Mouse (Mus musculus) spleen, embryonic (tissue): ENCODE measurements around the gene 4922502D21Rik.
"Not testable (repeated sequence)": the region's sequence is repeated elsewhere in the genome, so short reads cannot be mapped to it uniquely, and the experiment has no call there.

Experiments
- CTCF ChIA-PET: fragments of 350-600 bp; sonication (Branson Sonifier 250); formaldehyde crosslinking; loops from one replicate; lab custom pipeline; 2022; lab: Charles Lee

Gene 4922502D21Rik

GRCm38 (mm10) chr6:129331610-129332009 lies at the start of gene 4922502D21Rik:
Gene 4922502D21Rik, minus strand, starts transcription at chr6:129331796.
- CTCF ChIA-PET: interaction anchor here (1.2 to 2.0 kb wide), 2 partner anchors 28 to 34 kb away, joined by 4 to 5 read pairs; no protein-coding TSS in a partner anchor

GRCm38 (mm10) chr6:129380454-129380853 lies 48.9 kb upstream of the 4922502D21Rik start:
- CTCF ChIA-PET: no interaction called here

DNA sequence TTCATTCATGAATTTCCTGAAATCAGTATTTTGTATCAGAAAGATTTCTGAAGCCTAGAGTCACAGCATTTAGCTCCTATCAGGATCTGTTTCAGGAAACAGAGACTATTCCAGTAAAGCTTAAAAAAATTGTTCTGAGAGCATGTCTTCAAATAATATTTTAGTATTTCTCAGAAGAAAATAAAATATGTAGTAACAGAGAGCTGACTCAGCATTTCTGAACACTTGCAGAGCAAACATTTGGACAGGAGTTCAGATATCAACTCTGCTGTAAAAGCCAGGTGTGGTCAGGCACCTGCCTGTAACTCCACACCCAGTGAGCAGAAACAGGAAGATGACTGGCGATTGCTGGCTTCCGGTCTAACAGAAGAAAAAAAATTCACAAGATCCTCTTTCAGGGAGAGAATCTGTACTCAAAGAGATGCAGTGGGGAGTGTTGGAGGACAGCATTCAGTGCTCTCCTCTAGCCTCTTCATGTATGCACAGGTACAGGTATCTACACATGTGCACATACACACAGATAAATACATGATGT lies 43.4 kb upstream of the 4922502D21Rik start:
- CTCF ChIA-PET: no interaction called here

DNA sequence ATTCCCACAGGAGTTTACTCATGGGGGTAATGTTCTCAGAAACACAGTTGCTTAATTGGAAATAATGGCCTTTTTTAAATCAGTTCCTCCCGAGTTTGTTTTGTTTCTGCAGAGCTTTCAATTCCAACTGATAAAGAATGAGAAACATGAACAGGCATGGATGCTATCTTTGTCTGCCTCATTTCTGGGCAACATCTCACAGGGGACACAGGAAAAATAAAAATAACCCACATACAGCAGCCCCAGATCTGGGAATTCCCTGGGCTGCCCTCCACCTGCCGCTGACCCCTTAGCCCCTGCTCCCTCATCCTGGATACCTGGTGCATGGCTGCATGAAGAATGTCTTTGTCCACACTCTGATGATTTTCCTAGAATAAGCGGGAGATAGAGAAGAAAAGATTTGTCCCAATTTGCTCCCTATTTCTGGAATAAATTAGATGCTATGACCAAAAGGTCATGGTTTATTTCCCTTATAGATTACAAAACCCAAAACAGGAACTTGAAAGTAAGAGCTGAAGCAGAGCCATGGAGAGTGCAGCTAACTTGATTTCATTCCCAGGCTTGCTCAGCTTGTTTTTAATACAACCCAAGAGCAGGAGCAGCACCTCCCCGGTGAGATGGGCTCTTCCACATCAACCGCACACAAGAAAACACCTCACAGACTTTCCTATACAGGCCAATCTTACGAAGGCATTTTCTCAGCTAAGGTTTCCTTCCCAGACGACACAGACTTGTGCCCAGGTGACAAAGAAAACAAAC lies 38.0 kb upstream of the 4922502D21Rik start:
- CTCF ChIA-PET: no interaction called here

DNA sequence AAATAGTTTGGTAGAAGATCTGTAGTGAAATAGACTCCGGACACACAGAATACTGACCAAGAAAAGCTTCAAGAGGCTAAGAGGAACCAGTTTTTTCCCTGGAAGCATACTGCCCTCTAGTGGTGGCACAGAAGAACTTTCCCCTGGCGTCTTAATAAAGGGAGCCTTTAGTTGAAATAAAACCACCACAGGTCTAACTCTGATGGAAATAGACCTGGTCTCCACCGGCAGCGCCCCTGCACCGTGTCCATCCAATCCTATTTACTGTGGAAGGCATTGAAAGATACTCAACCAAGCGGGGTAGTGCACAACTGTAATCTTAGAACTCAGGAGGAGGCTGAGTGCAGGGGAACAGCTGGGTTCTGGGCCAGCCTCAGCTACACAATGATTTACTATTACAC lies 34.4 kb upstream of the 4922502D21Rik start:
- CTCF ChIA-PET: interaction anchor here (0.7 to 2.3 kb wide), 4 partner anchors 11 to 104 kb away, joined by 3 to 8 read pairs (median 4); partner anchors contain the start of gene 4922502D21Rik

DNA sequence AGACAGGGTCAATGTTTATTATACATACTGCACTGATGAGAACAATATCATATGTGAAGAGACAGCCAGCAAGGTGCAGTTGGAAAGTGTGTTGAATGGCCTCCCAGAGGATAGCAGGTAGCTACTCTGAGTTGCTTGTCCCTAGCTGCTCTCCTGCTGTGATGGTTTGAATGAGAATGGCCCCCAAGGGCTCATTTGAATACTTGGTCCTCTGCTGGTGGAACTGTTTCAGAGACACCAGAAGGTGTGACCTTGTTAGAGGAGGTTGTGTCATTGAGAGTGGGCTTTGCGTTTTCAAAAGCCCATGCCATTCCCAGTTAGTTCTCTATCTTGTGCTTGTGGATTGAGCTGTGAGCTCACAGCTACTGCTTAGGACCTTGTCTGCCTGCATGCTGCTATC lies 32.3 kb upstream of the 4922502D21Rik start:
- CTCF ChIA-PET: interaction anchor here (2.3 kb wide), 1 partner anchor 29 kb away, joined by 8 read pairs; no protein-coding TSS in a partner anchor

- CTCF ChIA-PET: interaction anchor here (0.8 kb wide), 1 partner anchor 27 kb away, joined by 4 read pairs; no protein-coding TSS in a partner anchor
These were observed 27.9 kb upstream of the 4922502D21Rik start for GRCm38 (mm10) chr6:129359515-129359914.

DNA sequence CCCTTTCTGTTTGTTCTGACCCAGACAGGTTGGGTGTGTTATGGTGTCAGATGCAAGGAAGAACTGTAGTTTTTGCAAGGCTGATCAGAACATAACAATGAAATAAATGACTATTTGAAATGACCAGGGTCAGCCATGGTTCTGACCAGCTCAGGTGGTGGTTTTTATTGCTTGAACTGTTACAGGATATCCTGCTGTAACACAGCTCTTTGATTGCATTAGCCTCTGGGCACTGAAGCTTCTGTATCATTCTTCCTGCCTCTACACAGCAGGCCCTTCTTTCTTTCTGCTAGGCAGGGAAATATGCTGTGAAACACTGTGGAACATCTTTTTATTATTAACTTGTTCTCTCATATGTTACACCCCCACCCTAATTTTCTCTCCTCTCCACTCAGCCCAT lies 24.8 kb upstream of the 4922502D21Rik start:
- CTCF ChIA-PET: no interaction called here

- CTCF ChIA-PET: no interaction called here
These were observed 24.2 kb upstream of the 4922502D21Rik start for GRCm38 (mm10) chr6:129355774-129356173.

- CTCF ChIA-PET: interaction anchor here (0.9 kb wide), 1 partner anchor 11 kb away, joined by 3 read pairs; no protein-coding TSS in a partner anchor
These were observed 19.5 kb upstream of the 4922502D21Rik start for GRCm38 (mm10) chr6:129351091-129351490.

- CTCF ChIA-PET: interaction anchor here (0.6 to 0.8 kb wide), 2 partner anchors 77 to 82 kb away, joined by 3 to 5 read pairs; no protein-coding TSS in a partner anchor
These were observed 18.1 kb upstream of the 4922502D21Rik start for GRCm38 (mm10) chr6:129349524-129350352.

DNA sequence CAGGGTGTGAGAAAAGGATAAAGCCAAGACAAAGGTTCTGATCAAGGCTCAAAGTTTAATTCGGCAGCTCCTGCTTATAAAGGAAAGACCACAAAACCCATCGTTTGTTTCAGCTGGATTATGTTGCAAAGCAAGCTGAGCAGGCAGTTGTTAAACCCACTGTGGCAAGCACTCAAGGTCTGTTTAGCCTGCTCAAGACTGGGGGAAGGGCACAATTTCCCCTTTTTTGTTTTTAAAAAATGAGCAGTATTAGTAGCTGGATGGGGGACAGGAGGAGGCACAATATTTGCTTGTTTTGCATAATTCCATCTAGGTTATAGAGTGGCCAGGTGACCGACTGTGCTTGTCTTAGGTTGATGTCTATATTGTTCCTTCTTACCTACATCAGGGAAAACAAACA lies 12.8 kb upstream of the 4922502D21Rik start:
- CTCF ChIA-PET: interaction anchor here (0.6 to 0.9 kb wide), 2 partner anchors 12 to 212 kb away, joined by 3 to 10 read pairs; no protein-coding TSS in a partner anchor

DNA sequence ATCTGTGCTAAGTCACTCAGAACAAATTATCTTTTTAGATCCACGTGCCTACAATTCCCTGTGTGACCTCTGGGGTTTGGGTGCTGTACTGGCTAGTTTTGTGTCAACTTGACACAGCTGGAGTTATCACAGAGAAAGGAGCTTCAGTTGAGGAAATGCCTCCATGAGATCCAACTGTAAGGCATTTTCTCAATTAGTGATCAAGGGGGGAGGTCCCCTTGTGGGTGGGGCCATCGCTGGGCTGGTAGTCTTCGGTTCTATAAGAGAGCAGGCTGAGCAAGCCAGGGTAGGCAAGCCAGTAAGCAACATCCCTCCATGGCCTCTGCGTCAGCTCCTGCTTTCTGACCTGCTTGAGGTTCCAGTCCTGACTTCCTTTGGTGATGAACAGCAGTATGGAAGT lies 10.8 kb upstream of the 4922502D21Rik start, which contains the start of gene Clec12a:
Gene Clec12a, plus strand, starts transcription at position 301 of the 400 bp plus-strand sequence.
- CTCF ChIA-PET: not testable (repeated sequence)

DNA sequence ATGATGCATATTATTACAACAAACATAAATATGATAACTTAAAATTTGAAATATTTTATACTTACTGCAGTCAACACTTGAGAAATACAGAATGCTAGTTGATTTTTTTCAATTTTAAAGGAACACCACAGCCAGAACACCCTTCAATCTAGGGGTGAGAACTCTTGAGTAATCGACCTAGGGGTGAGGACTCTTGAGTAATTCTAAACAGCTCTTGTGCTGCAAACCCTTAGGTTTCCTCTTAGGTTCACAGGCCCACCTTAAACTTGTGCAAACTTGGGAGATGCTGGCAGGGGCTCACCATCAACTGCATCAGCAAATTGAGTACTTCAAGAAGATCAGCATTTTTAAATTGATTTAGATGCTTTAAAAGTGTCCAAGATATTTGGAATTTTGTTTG lies 6.2 kb upstream of the 4922502D21Rik start:
- CTCF ChIA-PET: no interaction called here

DNA sequence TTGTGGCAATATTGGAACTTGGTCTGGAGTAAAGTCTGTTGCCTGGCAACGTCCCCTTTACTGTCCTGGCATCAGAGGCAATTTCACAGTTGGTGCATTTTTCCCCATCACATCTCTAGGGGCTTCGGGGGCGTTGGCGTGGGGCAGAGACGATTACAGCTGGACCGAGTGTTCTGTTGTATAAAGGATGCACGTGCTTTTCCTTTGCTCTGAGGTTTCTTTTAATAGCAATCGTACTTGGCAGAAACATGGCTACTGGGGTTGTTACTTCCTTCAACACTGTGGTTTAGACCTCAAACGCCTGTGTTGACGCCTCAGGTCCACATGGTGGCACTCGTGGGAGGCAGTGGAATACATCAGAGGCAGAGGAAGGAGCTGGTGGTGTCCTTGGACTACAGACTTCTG lies 2.1 kb upstream of the 4922502D21Rik start:
- CTCF ChIA-PET: interaction anchor here (0.6 to 1.4 kb wide), 3 partner anchors 8 to 31 kb away, joined by 4 to 8 read pairs (median 5); no protein-coding TSS in a partner anchor

DNA sequence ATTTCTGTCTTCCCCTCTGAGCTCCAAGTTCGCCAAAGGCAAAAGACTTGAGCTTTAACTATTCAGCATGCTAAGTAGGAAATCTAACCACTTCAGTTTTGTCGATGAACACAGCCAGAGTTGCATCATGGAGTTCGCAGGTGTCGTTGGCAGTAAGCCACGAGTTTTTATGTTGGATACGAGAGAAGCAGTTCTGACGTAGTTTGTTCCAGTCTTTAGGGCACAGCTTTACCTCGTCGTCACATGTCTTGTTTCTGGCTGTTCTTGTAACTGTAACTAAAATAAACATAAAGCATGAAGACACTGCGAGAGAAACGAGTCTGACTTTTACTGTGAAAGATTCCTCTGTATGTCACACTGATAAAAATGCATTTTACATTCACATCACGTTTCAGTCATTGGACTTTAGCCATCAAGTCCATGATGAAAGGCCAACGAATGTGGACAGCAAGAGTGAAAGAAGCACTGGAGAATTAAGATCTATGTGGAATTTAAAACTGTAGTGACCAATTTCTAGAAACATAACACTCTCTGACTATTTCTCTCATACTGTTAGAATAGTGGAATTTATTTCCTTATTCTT lies 4.9 kb downstream of the 4922502D21Rik start:
- CTCF ChIA-PET: interaction anchor here (0.9 to 1.1 kb wide), 3 partner anchors 46 to 66 kb away, joined by 3 to 4 read pairs (median 3); no protein-coding TSS in a partner anchor

GRCm38 (mm10) chr6:129326016-129326415 lies 5.6 kb downstream of the 4922502D21Rik start:
- CTCF ChIA-PET: interaction anchor here (1.1 kb wide), 2 partner anchors 47 to 66 kb away, joined by 3 to 4 read pairs; no protein-coding TSS in a partner anchor

DNA sequence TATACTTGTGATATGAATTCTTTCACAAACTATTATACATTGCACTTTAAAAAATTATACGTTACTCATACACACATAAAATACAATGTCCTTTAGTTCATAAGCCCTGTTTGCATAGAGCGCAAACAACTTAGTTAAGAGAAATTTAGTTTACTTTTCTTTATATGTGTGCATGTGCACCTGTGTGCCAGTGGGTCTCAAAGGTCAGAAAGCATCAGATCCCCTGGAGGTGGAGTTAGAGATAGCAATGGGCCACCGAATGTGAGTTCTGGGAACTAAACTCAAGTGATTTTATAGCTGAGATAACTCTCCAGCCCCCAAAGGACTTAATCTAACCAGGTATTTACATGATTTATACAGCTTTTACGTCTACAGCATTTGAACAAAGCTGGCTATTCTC lies 12.3 kb downstream of the 4922502D21Rik start:
- CTCF ChIA-PET: interaction anchor here (0.6 kb wide), 1 partner anchor 54 kb away, joined by 3 read pairs; no protein-coding TSS in a partner anchor

- CTCF ChIA-PET: interaction anchor here (1.1 kb wide), 1 partner anchor 9 kb away, joined by 3 read pairs; no protein-coding TSS in a partner anchor
These were observed 13.2 kb downstream of the 4922502D21Rik start for GRCm38 (mm10) chr6:129318395-129318794.

- CTCF ChIA-PET: no interaction called here
These were observed 15.1 kb downstream of the 4922502D21Rik start for GRCm38 (mm10) chr6:129316463-129316862.

- CTCF ChIA-PET: no interaction called here
These were observed 15.9 kb downstream of the 4922502D21Rik start for GRCm38 (mm10) chr6:129315698-129316097.
